Mouse (Mus musculus) midbrain, embryonic 16.5 days (tissue): ENCODE measurements at regions not wholly inside any gene's neighbourhood (a gene's known extent, or its start where the extent isn't known, plus 50 kb on each side); places are given as distances from the start of the nearest gene placed in this dataset.
"Not testable (repeated sequence)": the region's sequence is repeated elsewhere in the genome, so short reads cannot be mapped to it uniquely, and the experiment has no call there.

Source experiments
- ATAC-seq: fragments of 200-750 bp; cut with Nextera tagmentation; 2 replicates; pipeline ENCODE4 v1.8.0; 2017; ENCODE audit warnings: moderate TSS enrichment
- H3K27ac ChIP-seq: fragments of 300-500 bp; sonication (generic); 2 replicates; pipeline ENCODE4 v1.5.1; 2014; ENCODE audit warnings: mild to moderate bottlenecking, low read length, mixed read lengths
- H3K27me3 ChIP-seq: fragments of 300-500 bp; sonication (generic); 2 replicates; pipeline ENCODE4 v1.6.1; 2014; ENCODE audit warnings: low read depth, low read length, mixed read lengths; ENCODE audit not compliant: control insufficient read depth, insufficient read depth
- H3K36me3 ChIP-seq: fragments of 300-500 bp; sonication (generic); 2 replicates; pipeline ENCODE4 v1.6.1; 2014; ENCODE audit warnings: mild to moderate bottlenecking, low read length, moderate library complexity, mixed read lengths; ENCODE audit not compliant: control insufficient read depth, insufficient read depth
- H3K4me1 ChIP-seq: fragments of 300-500 bp; sonication (generic); 2 replicates; pipeline ENCODE4 v1.6.1; 2014; ENCODE audit warnings: mild to moderate bottlenecking, low read length, mixed read lengths; ENCODE audit not compliant: control insufficient read depth, insufficient read depth
- H3K4me2 ChIP-seq: fragments of 300-500 bp; sonication (generic); 2 replicates; pipeline ENCODE4 v1.6.1; 2014; ENCODE audit warnings: mild to moderate bottlenecking, low read length, mixed read lengths
- H3K4me3 ChIP-seq: fragments of 300-500 bp; sonication (generic); 2 replicates; pipeline ENCODE4 v1.5.1; 2014; ENCODE audit warnings: low read depth, mild to moderate bottlenecking, low read length, moderate library complexity, mixed read lengths
- H3K9ac ChIP-seq: fragments of 300-500 bp; sonication (generic); 2 replicates; pipeline ENCODE4 v1.6.1; 2014; ENCODE audit warnings: low read depth, low read length, mixed read lengths
- H3K9me3 ChIP-seq: fragments of 300-500 bp; sonication (generic); replicated peaks from 2 replicates; pipeline ENCODE4 v1.6.1; 2014; ENCODE audit warnings: mild to moderate bottlenecking, low read length, mixed read lengths; ENCODE audit not compliant: control insufficient read depth, poor library complexity, severe bottlenecking
- WGBS: fragments of 180-500 bp; shearing (Covaris S2); extraction: QIAGEN DNeasy Blood & Tissue Kit; methylation state at CpG from one replicate; pipeline ENCODE4 v1.1.7; 2014; 5-methylcytosine and 5-hydroxymethylcytosine counted together

DNA sequence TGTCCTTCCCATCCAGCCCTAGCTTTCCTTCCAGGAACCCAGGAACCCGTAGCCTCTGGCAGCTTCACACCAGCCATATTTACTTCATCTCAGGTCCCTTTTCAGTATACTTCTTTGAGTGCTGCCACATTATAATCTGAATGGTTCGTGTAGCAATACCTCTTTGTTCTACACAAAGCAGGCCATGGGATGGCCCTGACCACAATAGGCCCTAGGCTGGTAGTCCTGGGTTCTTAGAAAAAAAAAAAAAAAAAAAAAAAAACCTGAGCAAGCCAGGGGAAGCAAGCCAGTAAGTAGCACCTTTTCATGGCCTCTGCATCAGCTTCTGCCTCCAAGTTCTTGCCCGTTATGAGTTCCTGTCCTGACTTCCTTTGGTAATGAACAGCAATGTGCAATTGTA, 177.6 kb downstream of the Diras2 start:
- H3K9ac ChIP-seq, result no peak overlapping the region
- no peaks in the 10 kb centered on the region for H3K36me3 ChIP-seq
- H3K27me3 ChIP-seq, result no peaks in the 10 kb centered on the region
- H3K4me1 ChIP-seq, result no peaks in the 10 kb centered on the region
- WGBS, result 60% methylated on average over 3 of the region's 3 CpGs
- no peak overlapping the region for H3K4me2 ChIP-seq
- no peak overlapping the region for H3K27ac ChIP-seq
- H3K4me3 ChIP-seq, result no peak overlapping the region
- no peak for ATAC-seq
- H3K9me3 ChIP-seq, result peaks cover 6% of the 10 kb centered on the region

GRCm38 (mm10) chr13:52353966-52354365, 177.1 kb downstream of the Diras2 start:
- ATAC-seq, result no peak
- Histone ChIP-seq H3K9me3 (peaks cover 6% of the 10 kb centered on the region), H3K27me3 (no peaks in the 10 kb centered on the region), H3K4me2 (no peak overlapping the region), H3K9ac (no peak overlapping the region), H3K4me3 (no peak overlapping the region), H3K4me1 (no peaks in the 10 kb centered on the region), H3K27ac (no peak overlapping the region), H3K36me3 (no peaks in the 10 kb centered on the region)
- WGBS, result 83% methylated on average over 2 of the region's 2 CpGs

DNA sequence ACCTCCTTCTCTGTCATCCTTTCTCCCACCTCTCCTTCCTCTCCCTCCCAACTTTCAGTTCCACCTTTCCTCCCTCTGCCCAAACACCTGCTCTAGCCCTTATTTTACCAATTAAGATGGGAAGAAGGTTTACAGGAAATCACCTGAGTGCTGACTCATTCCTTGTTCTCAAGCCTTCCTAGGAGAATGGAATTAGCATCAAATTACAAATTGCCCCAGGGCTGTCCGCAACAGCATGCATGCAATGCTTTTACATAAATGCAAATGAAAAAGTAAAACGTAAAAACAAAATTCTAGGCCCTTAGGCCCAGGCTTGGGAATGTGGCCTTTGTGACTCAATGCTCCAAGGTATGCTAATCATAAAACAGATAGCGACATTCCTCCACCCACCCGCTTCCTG, 175.2 kb downstream of the Diras2 start:
- not testable (repeated sequence) for ATAC-seq, H3K27ac ChIP-seq, H3K4me2 ChIP-seq, H3K27me3 ChIP-seq, H3K9ac ChIP-seq, H3K4me3 ChIP-seq, H3K4me1 ChIP-seq, H3K36me3 ChIP-seq, H3K9me3 ChIP-seq
- 84% methylated on average over 3 of the region's 4 CpGs for WGBS

GRCm38 (mm10) chr13:52359332-52359731, 171.7 kb downstream of the Diras2 start:
- H3K4me2 ChIP-seq, H3K9me3 ChIP-seq, ATAC-seq, H3K27me3 ChIP-seq, H3K27ac ChIP-seq, H3K9ac ChIP-seq, H3K36me3 ChIP-seq, H3K4me1 ChIP-seq, H3K4me3 ChIP-seq: not testable (repeated sequence)
- WGBS, result 73% methylated on average over 4 of the region's 4 CpGs

DNA sequence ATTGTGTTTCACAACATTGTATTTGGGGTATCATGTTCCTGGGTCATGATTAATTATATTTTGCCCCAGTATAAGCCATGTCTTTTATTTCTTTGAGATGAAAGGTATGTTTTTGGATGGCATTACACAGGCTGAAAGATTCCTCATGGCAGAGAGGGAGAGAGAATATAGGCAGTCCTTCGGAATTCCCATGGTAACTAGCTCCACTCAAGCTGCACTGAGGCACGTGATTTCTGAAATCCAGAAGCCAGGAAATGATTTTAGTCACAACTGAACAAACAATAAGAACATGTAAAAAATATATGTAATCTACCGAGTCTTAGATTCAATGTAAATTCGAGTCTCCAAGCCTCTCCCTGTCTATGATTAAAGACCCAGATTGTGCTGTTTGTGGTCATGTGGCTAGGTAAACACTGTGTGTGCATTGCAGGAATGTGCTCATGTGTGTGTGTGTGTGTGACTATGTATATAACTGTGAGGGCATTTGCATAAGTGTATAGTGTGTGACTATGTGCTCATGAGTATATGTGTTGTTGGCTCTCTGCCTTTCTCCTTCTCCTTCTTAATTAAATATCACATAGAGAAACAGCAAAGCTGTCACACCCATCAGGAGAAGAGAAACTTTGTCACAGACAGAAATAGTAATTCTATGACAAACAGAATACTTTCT, 169.8 kb downstream of the Diras2 start:
- 67% methylated on average over 4 of the region's 4 CpGs for WGBS
- ATAC-seq, result no peak

DNA sequence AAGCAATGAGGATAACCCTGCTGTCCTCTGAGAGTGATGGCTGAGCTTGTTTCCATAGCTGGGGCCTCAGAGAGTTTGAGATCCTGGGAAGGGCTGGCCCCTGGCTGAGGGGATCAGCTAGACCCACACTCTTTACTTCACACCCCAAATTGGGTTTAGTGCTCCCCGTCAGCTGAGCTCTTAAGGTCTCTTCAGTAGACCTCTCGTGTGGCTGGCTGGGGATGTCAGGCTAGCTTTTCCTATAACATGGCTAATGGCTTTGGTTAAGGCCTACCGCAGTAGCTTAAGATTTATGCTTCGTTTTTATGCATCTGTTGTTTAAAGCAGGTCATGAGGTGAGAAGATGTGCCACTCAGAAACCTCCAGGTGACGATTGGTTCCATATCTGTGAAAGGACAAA, 168.8 kb downstream of the Diras2 start:
- Histone ChIP-seq H3K36me3 (no peaks in the 10 kb centered on the region), H3K9ac (no peak overlapping the region), H3K4me3 (no peak overlapping the region), H3K4me2 (no peak overlapping the region), H3K27me3 (no peaks in the 10 kb centered on the region), H3K4me1 (no peaks in the 10 kb centered on the region), H3K27ac (no peak overlapping the region), H3K9me3 (no peaks in the 10 kb centered on the region; the same call in 1 of the 2 replicates)
- 92% methylated on average over 5 of the region's 5 CpGs for WGBS
- ATAC-seq, result no peak

More for the DNA sequence above, 169.8 kb downstream of the Diras2 start:
- H3K9me3 ChIP-seq, result peaks cover 6% of the 10 kb centered on the region
- no peak overlapping the region for H3K9ac ChIP-seq
- no peak overlapping the region for H3K4me2 ChIP-seq
- no peaks in the 10 kb centered on the region for H3K27me3 ChIP-seq
- H3K27ac ChIP-seq, result no peak overlapping the region
- H3K36me3 ChIP-seq, result no peaks in the 10 kb centered on the region
- H3K4me3 ChIP-seq, result no peak overlapping the region
- H3K4me1 ChIP-seq, result no peaks in the 10 kb centered on the region

DNA sequence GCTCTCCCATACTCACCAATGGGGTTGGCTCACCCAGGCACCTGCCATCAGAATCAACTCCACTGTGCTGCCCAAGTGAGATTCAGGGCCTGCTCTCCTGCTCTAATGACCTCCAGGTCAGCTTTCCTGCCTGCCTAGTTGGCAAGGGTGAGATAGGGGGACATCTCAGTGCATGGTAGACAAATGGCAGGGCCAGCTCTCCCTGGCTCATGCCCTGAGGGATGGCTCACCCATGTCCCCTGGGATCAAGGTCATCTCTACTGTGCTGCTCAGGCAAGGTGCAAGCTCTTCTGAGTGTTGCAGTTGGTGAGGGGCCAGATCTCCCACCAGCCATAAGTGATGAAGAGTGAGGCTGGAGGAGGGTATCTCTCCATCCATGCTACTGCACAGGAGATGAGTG, 161.2 kb downstream of the Diras2 start:
- Histone ChIP-seq H3K4me3 (no peak overlapping the region), H3K4me1 (no peaks in the 10 kb centered on the region), H3K27me3 (no peaks in the 10 kb centered on the region), H3K27ac (no peak overlapping the region), H3K9me3 (no peaks in the 10 kb centered on the region), H3K36me3 (no peaks in the 10 kb centered on the region), H3K9ac (no peak overlapping the region), H3K4me2 (no peak overlapping the region)
- no peak for ATAC-seq

DNA sequence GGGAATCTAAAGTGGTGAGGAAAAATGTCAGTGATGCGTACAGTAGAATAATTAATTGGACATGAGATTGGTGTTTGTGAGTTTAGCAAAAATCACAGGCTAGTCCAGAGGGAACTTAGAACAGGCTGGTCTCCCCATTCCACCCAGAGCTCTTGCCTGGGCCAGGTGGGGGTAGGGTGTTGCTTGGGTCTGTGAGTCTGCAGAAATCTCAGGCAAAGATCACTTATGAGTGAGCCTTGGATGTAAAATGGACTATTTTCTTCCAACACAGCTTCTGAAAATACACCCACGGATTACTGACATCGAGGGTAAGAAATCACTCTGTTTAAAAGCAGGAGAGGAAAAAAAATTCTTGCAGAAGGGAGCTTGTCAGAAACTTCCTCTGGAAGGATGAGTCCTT, 159.1 kb downstream of the Diras2 start:
- no peaks in the 10 kb centered on the region for H3K4me1 ChIP-seq
- no peak overlapping the region for H3K27ac ChIP-seq
- H3K36me3 ChIP-seq, result no peaks in the 10 kb centered on the region
- no peaks in the 10 kb centered on the region for H3K9me3 ChIP-seq
- H3K4me2 ChIP-seq, result no peak overlapping the region
- ATAC-seq, result no peak
- no peak overlapping the region for H3K4me3 ChIP-seq
- no peaks in the 10 kb centered on the region for H3K27me3 ChIP-seq
- no peak overlapping the region for H3K9ac ChIP-seq
- WGBS, result 89% methylated on average over 3 of the region's 3 CpGs

- no peak overlapping the region for H3K4me2 ChIP-seq
- WGBS, result 78% methylated on average over 3 of the region's 3 CpGs
These were observed 156.3 kb downstream of the Diras2 start for GRCm38 (mm10) chr13:52374781-52375180.

More at GRCm38 (mm10) chr13:52374781-52375180, 156.3 kb downstream of the Diras2 start:
- Histone ChIP-seq H3K4me3 (no peak overlapping the region), H3K36me3 (no peaks in the 10 kb centered on the region), H3K4me1 (no peaks in the 10 kb centered on the region), H3K9ac (no peak overlapping the region), H3K27me3 (no peaks in the 10 kb centered on the region), H3K9me3 (0 out of 2 replicates have a peak, but pooled peaks cover 7% of the 10 kb centered on the region), H3K27ac (no peak overlapping the region)
- ATAC-seq, result no peak
